9 mouse cellular contexts compared by ENCODE assay signal in the genomic region with DNA sequence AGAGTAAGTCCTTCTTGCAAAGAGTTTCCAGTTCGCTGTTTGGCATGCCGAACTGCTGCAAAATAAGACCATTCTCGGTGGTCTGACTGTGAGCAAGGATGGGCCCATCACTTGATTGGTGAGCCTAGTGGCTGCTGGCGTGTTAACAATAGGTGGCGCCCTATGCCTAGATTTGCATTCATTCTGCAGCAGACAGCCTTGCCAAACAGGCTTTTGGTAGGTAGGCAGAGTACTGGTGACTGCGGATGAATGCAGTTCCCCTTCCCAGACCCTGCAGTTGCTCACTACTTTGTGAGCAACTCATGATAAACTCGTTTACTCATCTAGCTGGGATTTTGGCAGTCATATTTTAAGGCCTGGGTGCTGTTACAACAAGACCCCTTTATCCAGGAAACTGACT. TPM values are rescaled to one million over a fixed set of nuclear protein-coding genes. Genes with fewer than 3 reads are reported as not detected.
A peak's percentile ranks its signal among the peaks of the same experiment; 100 is the strongest.
DNase-seq lines count a peak whose midpoint lies in the region; ATAC-seq and TF ChIP-seq lines count a peak whose summit lies in the region.
"Had no signal": no experiment of that assay in that cellular context is flagged by ENCODE, and none has a peak within 500 bp of the region (broad histone marks: within the 10 kb centered on the region; RNA-seq: fewer than 3 reads in every experiment).

No protein-coding gene starts in this region.

- peak; percentile 84 for TF ChIP-seq CTCF in kidney, postnatal 0 days (IDR thresholded peaks at IDR 0.05; ENCODE audit: low read depth)

- WGBS in heart, embryonic 10.5 days: 21% methylated on average over 7 of the region's 7 CpGs
- WGBS in kidney, postnatal 0 days: 32% methylated on average over 7 of the region's 7 CpGs
- WGBS in liver, embryonic 11.5 days: 25% methylated on average over 7 of the region's 7 CpGs

- H3K4me1 ChIP-seq in heart, embryonic 10.5 days: no peaks in the 10 kb centered on the region
- H3K4me1 ChIP-seq in kidney, postnatal 0 days (replicated peaks; ENCODE audit: insufficient read depth, low read length): no peaks in the 10 kb centered on the region
- no peaks in the 10 kb centered on the region for H3K4me1 ChIP-seq in liver, embryonic 11.5 days (replicated peaks; ENCODE audit: control insufficient read depth, insufficient read depth, low read length)

- H3K9me3 ChIP-seq in heart, embryonic 10.5 days: no peaks in the 10 kb centered on the region
- H3K9me3 ChIP-seq in kidney, postnatal 0 days (replicated peaks; ENCODE audit: low read length): no peaks in the 10 kb centered on the region
- H3K9me3 ChIP-seq in liver, embryonic 11.5 days (ENCODE audit: control insufficient read depth, low read length): no peaks in the 10 kb centered on the region

- H3K4me3 ChIP-seq in heart, embryonic 10.5 days: no peak overlapping the region
- no peak overlapping the region for H3K4me3 ChIP-seq in kidney, postnatal 0 days (replicated peaks; ENCODE audit: low read depth, low read length)
- no peak overlapping the region for H3K4me3 ChIP-seq in liver, embryonic 11.5 days (ENCODE audit: low read depth, low read length)

- H3K4me2 ChIP-seq in kidney, postnatal 0 days (ENCODE audit: low read length): no peak overlapping the region
- H3K4me2 ChIP-seq in liver, embryonic 11.5 days: no peak overlapping the region

- no peak overlapping the region for H3K9ac ChIP-seq in kidney, postnatal 0 days (ENCODE audit: low read depth, low read length)
- H3K9ac ChIP-seq in liver, embryonic 11.5 days (ENCODE audit: low read depth, low read length): no peak overlapping the region

- H3K27me3 ChIP-seq in heart, embryonic 10.5 days (ENCODE audit: insufficient read depth, poor library complexity, severe bottlenecking): no peaks in the 10 kb centered on the region
- H3K27me3 ChIP-seq in kidney, postnatal 0 days (ENCODE audit: insufficient read depth, low read length): no peaks in the 10 kb centered on the region
- no peaks in the 10 kb centered on the region for H3K27me3 ChIP-seq in liver, embryonic 11.5 days (replicated peaks; ENCODE audit: control insufficient read depth, insufficient read depth, low read length)

- intact Hi-C loops in heart, postnatal 25 days (cut with DNase I): no loop called here

- no peaks in the 10 kb centered on the region for H3K36me3 ChIP-seq in heart, embryonic 10.5 days
- H3K36me3 ChIP-seq in kidney, postnatal 0 days (ENCODE audit: insufficient read depth, low read length): no peaks in the 10 kb centered on the region
- H3K36me3 ChIP-seq in liver, embryonic 11.5 days (ENCODE audit: control insufficient read depth, insufficient read depth, low read length): no peaks in the 10 kb centered on the region

- DNase-seq in heart, embryonic 10.5 days (ENCODE audit: low spot score): peak; percentile 81
- DNase-seq in heart, postnatal 25 days (ENCODE audit: low spot score): no peak
- peak; percentile 11 to 52 for DNase-seq in adrenal gland, postnatal 36 days
- peak; percentile 19 to 21 for DNase-seq in frontal cortex, postnatal 14 days (ENCODE audit: low spot score in 2 of 2)
- DNase-seq in kidney, postnatal 0 days (ENCODE audit: low spot score): peak; percentile 69
- DNase-seq in liver, embryonic 11.5 days (ENCODE audit: low spot score): no peak
- peak; percentile 23 for DNase-seq in retina, postnatal 7 days (ENCODE audit: low read depth, low spot score)
- DNase-seq in T-cell, adult 2 months (ENCODE audit: low spot score): no peak

- no peak overlapping the region for H3K27ac ChIP-seq in heart, embryonic 10.5 days
- no peak overlapping the region for H3K27ac ChIP-seq in kidney, postnatal 0 days
- H3K27ac ChIP-seq in liver, embryonic 11.5 days (ENCODE audit: low read depth, low read length): no peak overlapping the region

- ATAC-seq in kidney, postnatal 0 days (replicated peaks; ENCODE audit: low FRiP score, low read depth): no peak
- ATAC-seq in liver, embryonic 11.5 days (replicated peaks; ENCODE audit: low FRiP score): 0 out of 2 replicates have a peak, but pooled peaks have one; percentile 43

RNA-seq across cellular contexts. Expression of a gene that starts 20.4 kb away (rescaled TPM):
- not detected in 2 replicates for polyA plus RNA-seq in heart, embryonic 10.5 days (2016; fragmentation: Nextera tagmentation; extraction: Ambion mirVana)
- total RNA-seq in heart, postnatal 25 days (2021): not detected
- total RNA-seq in adrenal gland, postnatal 36 days (2021): not detected
- polyA plus RNA-seq in kidney, postnatal 0 days (2015; fragmentation: Nextera tagmentation; extraction: Ambion mirVana): not detected in 2 replicates
- polyA plus RNA-seq in liver, embryonic 11.5 days (2014; fragmentation: Nextera tagmentation; extraction: Ambion mirVana): not detected in 2 replicates
- polyA plus RNA-seq: liver, embryonic 16.5 days had no signal

RNA-seq across cellular contexts. Expression of a gene that starts 41.2 kb away (rescaled TPM):
- polyA plus RNA-seq in heart, embryonic 10.5 days (2016; fragmentation: Nextera tagmentation; extraction: Ambion mirVana): not detected in 2 replicates
- not detected for total RNA-seq in heart, postnatal 25 days (2021)
- not detected for total RNA-seq in adrenal gland, postnatal 36 days (2021)
- 0.31 and 0.49 TPM in 2 replicates for polyA plus RNA-seq in kidney, postnatal 0 days (2015; fragmentation: Nextera tagmentation; extraction: Ambion mirVana)
- 0.16 TPM in 1 of 2 replicates, not detected in the other for polyA plus RNA-seq in liver, embryonic 11.5 days (2014; fragmentation: Nextera tagmentation; extraction: Ambion mirVana)

Comparison
In these comparisons a context has a peak if more than half of its experiments do, and no peak if none do; other contexts are left out.
1. DNase-seq: peak in heart, embryonic 10.5 days (single experiment), adrenal gland, postnatal 36 days (2 of 2), frontal cortex, postnatal 14 days (2 of 2), kidney, postnatal 0 days (single experiment) and retina, postnatal 7 days (single experiment); none in heart, postnatal 25 days (single experiment), liver, embryonic 11.5 days (single experiment) and T-cell, adult 2 months (single experiment).